Mouse (Mus musculus) lung, adult 2 months (tissue): ENCODE measurements at regions not wholly inside any gene's neighbourhood (a gene's known extent, or its start where the extent isn't known, plus 50 kb on each side); places are given as distances from the start of the nearest gene placed in this dataset.

Source experiments
- DNase-seq: peaks from one replicate; pipeline ENCODE4 v3.0.0; 2022
- H3K4me1 ChIP-seq: fragments of 200-500 bp; 2 replicates; pipeline ENCODE4 v1.6.1; 2011; ENCODE audit warnings: low read length; ENCODE audit not compliant: control insufficient read depth, insufficient read depth
- H3K4me3 ChIP-seq: fragments of 200-500 bp; replicated peaks from 2 replicates; pipeline ENCODE3; 2011; ENCODE audit warnings: low read depth, mild to moderate bottlenecking, control low read depth, low read length; ENCODE audit errors: extremely low read depth
- CTCF ChIP-seq: fragments of 200-500 bp; IDR thresholded peaks from 2 replicates; pipeline ENCODE4 v1.5.1; 2011; ENCODE audit warnings: mild to moderate bottlenecking, low read length, control low read depth; ENCODE audit not compliant: insufficient read depth
- POLR2A ChIP-seq: fragments of 200-500 bp; IDR thresholded peaks from 2 replicates; pipeline ENCODE4 v1.6.1; 2011; ENCODE audit warnings: low read depth, mild to moderate bottlenecking, control low read depth, low read length, borderline replicate concordance; ENCODE audit errors: extremely low read depth
- WGBS: fragments of 180-500 bp; shearing (Covaris S2); methylation state at CpG from one replicate; pipeline ENCODE4 v1.1.7; 2018; 5-methylcytosine and 5-hydroxymethylcytosine counted together

- WGBS: 53% methylated on average over 9 of the region's 9 CpGs
- TF ChIP-seq POLR2A (no peak), CTCF (no peak)
- no peak for DNase-seq
- no peaks in the 10 kb centered on the region for H3K4me1 ChIP-seq
- H3K4me3 ChIP-seq: no peak overlapping the region
Observed at GRCm38 (mm10) chr2:173385722-173386141, 109.4 kb upstream of the Pmepa1 start.

GRCm38 (mm10) chr2:173388140-173388539 lies 111.8 kb upstream of the Pmepa1 start:
- WGBS: 78% methylated on average over 4 of the region's 4 CpGs
- no peaks in the 10 kb centered on the region for H3K4me1 ChIP-seq
- H3K4me3 ChIP-seq: no peak overlapping the region
- DNase-seq: no peak
- TF ChIP-seq POLR2A: no peak
- TF ChIP-seq CTCF: no peak

GRCm38 (mm10) chr2:173392557-173393323 lies 116.4 kb upstream of the Pmepa1 start:
- no peak overlapping the region for H3K4me3 ChIP-seq
- no peak for TF ChIP-seq POLR2A
- no peak for TF ChIP-seq CTCF
- no peaks in the 10 kb centered on the region for H3K4me1 ChIP-seq
- DNase-seq: no peak
- 79% methylated on average over 14 of the region's 14 CpGs for WGBS

GRCm38 (mm10) chr2:173393324-173393592 lies 116.9 kb upstream of the Pmepa1 start:
- no peaks in the 10 kb centered on the region for H3K4me1 ChIP-seq
- no peak for TF ChIP-seq CTCF
- no peak for TF ChIP-seq POLR2A
- DNase-seq: no peak
- WGBS: 57% methylated on average over 2 of the region's 2 CpGs
- no peak overlapping the region for H3K4me3 ChIP-seq

- no peak for DNase-seq
- H3K4me3 ChIP-seq: no peak overlapping the region
- 28% methylated on average over 6 of the region's 6 CpGs for WGBS
- no peak for TF ChIP-seq POLR2A
- no peak for TF ChIP-seq CTCF
- no peaks in the 10 kb centered on the region for H3K4me1 ChIP-seq
Observed at GRCm38 (mm10) chr2:173395526-173395925, 119.2 kb upstream of the Pmepa1 start.

- DNase-seq: no peak
- no peaks in the 10 kb centered on the region for H3K4me1 ChIP-seq
- no peak overlapping the region for H3K4me3 ChIP-seq
- 93% methylated on average over 2 of the region's 2 CpGs for WGBS
- TF ChIP-seq CTCF (no peak), POLR2A (no peak)
Observed at GRCm38 (mm10) chr2:173397846-173398331, 121.6 kb upstream of the Pmepa1 start.

- TF ChIP-seq CTCF (no peak), POLR2A (no peak)
- no peaks in the 10 kb centered on the region for H3K4me1 ChIP-seq
- no peak overlapping the region for H3K4me3 ChIP-seq
- WGBS: 77% methylated on average over 12 of the region's 12 CpGs
- no peak for DNase-seq
Observed at GRCm38 (mm10) chr2:173405629-173406028, 116.8 kb upstream of the 1700021F07Rik start.

GRCm38 (mm10) chr2:173406344-173407094 lies 115.9 kb upstream of the 1700021F07Rik start:
- 56% methylated on average over 13 of the region's 13 CpGs for WGBS
- no peak for TF ChIP-seq POLR2A
- no peak for TF ChIP-seq CTCF
- H3K4me1 ChIP-seq: no peaks in the 10 kb centered on the region

GRCm38 (mm10) chr2:173407133-173407532 lies 115.3 kb upstream of the 1700021F07Rik start:
- no peak overlapping the region for H3K4me3 ChIP-seq
- TF ChIP-seq CTCF (no peak), POLR2A (no peak)
- H3K4me1 ChIP-seq: no peaks in the 10 kb centered on the region
- peak; percentile 14 for DNase-seq
- WGBS: 64% methylated on average over 3 of the region's 3 CpGs

More at GRCm38 (mm10) chr2:173406344-173407094, 115.9 kb upstream of the 1700021F07Rik start:
- DNase-seq: no peak
- no peak overlapping the region for H3K4me3 ChIP-seq

- no peak for DNase-seq
- no peaks in the 10 kb centered on the region for H3K4me1 ChIP-seq
- H3K4me3 ChIP-seq: no peak overlapping the region
- WGBS: 69% methylated on average over 5 of the region's 5 CpGs
- TF ChIP-seq POLR2A: no peak
Observed at GRCm38 (mm10) chr2:173408681-173409081, 113.7 kb upstream of the 1700021F07Rik start.
